Mouse (Mus musculus) frontal cortex, adult 2 months (tissue): ENCODE data around the gene Phldb2. TPM values are rescaled to one million over a fixed set of nuclear protein-coding genes. Genes with fewer than 3 reads are reported as not detected.
A peak's percentile ranks its signal among the peaks of the same experiment; 100 is the strongest.

Experiments
- DNase-seq, 2 experiments: peaks; one replicate each; pipeline ENCODE4 v3.0.0; 2022; ENCODE audit warnings: low spot score in 1 of 2; ENCODE audit errors: extremely low spot score in 1 of 2
- polyA plus RNA-seq: library from polyadenylated mRNA; depleted of rRNA; stranded (reverse); fragments of >200 nt; gene quantifications from 2 replicates; pipeline ENCODE4 v1.2.3, GENCODE M21; 2012

Gene Phldb2
- polyA plus RNA-seq, 1 experiment = 7.0 TPM

- DNase-seq = no peak
These were observed 897 bp downstream of the Phldb2 start for GRCm38 (mm10) chr16:45952501-45952900.

GRCm38 (mm10) chr16:45952035-45952434, 1.4 kb downstream of the Phldb2 start:
- no peak for DNase-seq

GRCm38 (mm10) chr16:45946335-45946734, 7.1 kb downstream of the Phldb2 start:
- no peak for DNase-seq

- DNase-seq = no peak
These were observed 7.7 kb downstream of the Phldb2 start for GRCm38 (mm10) chr16:45945649-45946048.

GRCm38 (mm10) chr16:45945174-45945631, 8.2 kb downstream of the Phldb2 start:
- no peak for DNase-seq

GRCm38 (mm10) chr16:45942169-45942891, 11.1 kb downstream of the Phldb2 start:
- DNase-seq = no peak

GRCm38 (mm10) chr16:45940701-45941100, 12.7 kb downstream of the Phldb2 start:
- DNase-seq = no peak

GRCm38 (mm10) chr16:45939436-45939835, 14.0 kb downstream of the Phldb2 start:
- no peak for DNase-seq

- DNase-seq = no peak
These were observed 16.0 kb downstream of the Phldb2 start for GRCm38 (mm10) chr16:45937381-45937780.

- peak in 1 of 2 experiments; percentile 5 for DNase-seq
These were observed 16.9 kb downstream of the Phldb2 start for GRCm38 (mm10) chr16:45936521-45936920.

- DNase-seq = no peak
These were observed 17.4 kb downstream of the Phldb2 start for GRCm38 (mm10) chr16:45935956-45936483.

- DNase-seq = no peak
These were observed 18.5 kb downstream of the Phldb2 start for GRCm38 (mm10) chr16:45934721-45935407.

- peak in 1 of 2 experiments; percentile 5 for DNase-seq
These were observed 23.1 kb downstream of the Phldb2 start for GRCm38 (mm10) chr16:45930308-45930707.

GRCm38 (mm10) chr16:45928090-45928489, 25.3 kb downstream of the Phldb2 start:
- DNase-seq = no peak

- no peak for DNase-seq
These were observed 25.8 kb downstream of the Phldb2 start for GRCm38 (mm10) chr16:45927601-45928000.

GRCm38 (mm10) chr16:45926875-45927274, 26.5 kb downstream of the Phldb2 start:
- DNase-seq = no peak

- DNase-seq = no peak
These were observed 29.5 kb downstream of the Phldb2 start for GRCm38 (mm10) chr16:45923731-45924424.

- DNase-seq = no peak
These were observed 30.7 kb downstream of the Phldb2 start for GRCm38 (mm10) chr16:45922546-45923229.

- peak in 1 of 2 experiments; percentile 53 for DNase-seq
These were observed 33.8 kb downstream of the Phldb2 start for GRCm38 (mm10) chr16:45919572-45919971.

GRCm38 (mm10) chr16:45903595-45903994, 49.8 kb downstream of the Phldb2 start:
- DNase-seq = no peak
